Mouse (Mus musculus): Measurements from ENCODE around the gene Tmem87a. TPM values are rescaled to one million over a fixed set of nuclear protein-coding genes. Genes with fewer than 3 reads are reported as not detected.

Tmem87a gene
- polyA plus RNA-seq, 1 experiment from 2014 or later: 8.0 TPM

- Histone ChIP-seq H3K4me1 (replicated peaks; ENCODE audit: control insufficient read depth, insufficient read depth, low read length) (0 out of 2 replicates have a peak, but pooled peaks cover 4% of the 10 kb centered on the region), H3K9ac (ENCODE audit: low read depth, low read length) (peak overlapping the region; percentile 85; the same call in 1 of the 2 replicates), H3K4me2 (replicated peaks; ENCODE audit: low read depth) (peak overlapping the region; percentile 90), H3K4me3 (ENCODE audit: low read depth, low read length) (peak overlapping the region; percentile 95), H3K27me3 (replicated peaks; ENCODE audit: control insufficient read depth, insufficient read depth, low read length) (no peaks in the 10 kb centered on the region), H3K9me3 (ENCODE audit: control insufficient read depth) (no peaks in the 10 kb centered on the region), H3K27ac (ENCODE audit: low read depth, low read length) (no peak overlapping the region), H3K36me3 (ENCODE audit: control insufficient read depth, insufficient read depth) (peaks cover 12% of the 10 kb centered on the region)
- WGBS: 27% methylated on average over 3 of the region's 3 CpGs
- no peak for TF ChIP-seq CTCF (IDR thresholded peaks at IDR 0.05; ENCODE audit: low read depth)
- no peak for ATAC-seq
These were observed 1.1 kb downstream of the Tmem87a start for GRCm38 (mm10) chr2:120402813-120403212.

GRCm38 (mm10) chr2:120397951-120398350, 6.0 kb downstream of the Tmem87a start:
- TF ChIP-seq CTCF (IDR thresholded peaks at IDR 0.05; ENCODE audit: low read depth): no peak
- WGBS: 85% methylated on average over 1 of the region's 1 CpGs

GRCm38 (mm10) chr2:120392406-120392805, 11.5 kb downstream of the Tmem87a start:
- H3K27ac ChIP-seq (ENCODE audit: low read depth, low read length): no peak overlapping the region
- no peak overlapping the region for H3K4me3 ChIP-seq (ENCODE audit: low read depth, low read length)
- TF ChIP-seq CTCF (IDR thresholded peaks at IDR 0.05; ENCODE audit: low read depth): no peak
- H3K9ac ChIP-seq (ENCODE audit: low read depth, low read length): no peak overlapping the region
- no peaks in the 10 kb centered on the region for H3K9me3 ChIP-seq (ENCODE audit: control insufficient read depth)
- H3K4me2 ChIP-seq (replicated peaks; ENCODE audit: low read depth): no peak overlapping the region
- H3K27me3 ChIP-seq (replicated peaks; ENCODE audit: control insufficient read depth, insufficient read depth, low read length): no peaks in the 10 kb centered on the region
- peaks cover 71% of the 10 kb centered on the region for H3K36me3 ChIP-seq (ENCODE audit: control insufficient read depth, insufficient read depth)
- no peak for ATAC-seq
- no peaks in the 10 kb centered on the region for H3K4me1 ChIP-seq (replicated peaks; ENCODE audit: control insufficient read depth, insufficient read depth, low read length)

More at GRCm38 (mm10) chr2:120397951-120398350, 6.0 kb downstream of the Tmem87a start:
- no peak for ATAC-seq
- Histone ChIP-seq H3K27ac (ENCODE audit: low read depth, low read length) (no peak overlapping the region), H3K36me3 (ENCODE audit: control insufficient read depth, insufficient read depth) (peaks cover 54% of the 10 kb centered on the region), H3K9me3 (ENCODE audit: control insufficient read depth) (no peaks in the 10 kb centered on the region), H3K4me2 (replicated peaks; ENCODE audit: low read depth) (no peak overlapping the region), H3K4me1 (replicated peaks; ENCODE audit: control insufficient read depth, insufficient read depth, low read length) (0 out of 2 replicates have a peak, but pooled peaks cover 4% of the 10 kb centered on the region), H3K27me3 (replicated peaks; ENCODE audit: control insufficient read depth, insufficient read depth, low read length) (no peaks in the 10 kb centered on the region), H3K9ac (ENCODE audit: low read depth, low read length) (no peak overlapping the region), H3K4me3 (ENCODE audit: low read depth, low read length) (no peak overlapping the region)

- Histone ChIP-seq H3K27ac (ENCODE audit: low read depth, low read length) (no peak overlapping the region), H3K4me3 (ENCODE audit: low read depth, low read length) (no peak overlapping the region), H3K9ac (ENCODE audit: low read depth, low read length) (no peak overlapping the region), H3K4me2 (replicated peaks; ENCODE audit: low read depth) (no peak overlapping the region), H3K4me1 (replicated peaks; ENCODE audit: control insufficient read depth, insufficient read depth, low read length) (no peaks in the 10 kb centered on the region), H3K9me3 (ENCODE audit: control insufficient read depth) (no peaks in the 10 kb centered on the region), H3K36me3 (ENCODE audit: control insufficient read depth, insufficient read depth) (peaks cover 57% of the 10 kb centered on the region), H3K27me3 (replicated peaks; ENCODE audit: control insufficient read depth, insufficient read depth, low read length) (no peaks in the 10 kb centered on the region)
- no peak for ATAC-seq
- TF ChIP-seq CTCF (IDR thresholded peaks at IDR 0.05; ENCODE audit: low read depth): no peak
- WGBS: 95% methylated on average over 1 of the region's 1 CpGs
These were observed 13.0 kb downstream of the Tmem87a start for GRCm38 (mm10) chr2:120390934-120391333.

- WGBS: 68% methylated on average over 3 of the region's 3 CpGs
- Histone ChIP-seq H3K9me3 (ENCODE audit: control insufficient read depth) (no peaks in the 10 kb centered on the region), H3K9ac (ENCODE audit: low read depth, low read length) (no peak overlapping the region), H3K4me1 (replicated peaks; ENCODE audit: control insufficient read depth, insufficient read depth, low read length) (no peaks in the 10 kb centered on the region), H3K27me3 (replicated peaks; ENCODE audit: control insufficient read depth, insufficient read depth, low read length) (no peaks in the 10 kb centered on the region), H3K27ac (ENCODE audit: low read depth, low read length) (no peak overlapping the region), H3K36me3 (ENCODE audit: control insufficient read depth, insufficient read depth) (peaks cover 45% of the 10 kb centered on the region), H3K4me3 (ENCODE audit: low read depth, low read length) (no peak overlapping the region), H3K4me2 (replicated peaks; ENCODE audit: low read depth) (no peak overlapping the region)
- TF ChIP-seq CTCF (IDR thresholded peaks at IDR 0.05; ENCODE audit: low read depth): no peak
- ATAC-seq: no peak
These were observed 14.5 kb downstream of the Tmem87a start for GRCm38 (mm10) chr2:120389376-120389775.

GRCm38 (mm10) chr2:120387291-120387690, 16.6 kb downstream of the Tmem87a start:
- H3K9ac ChIP-seq (ENCODE audit: low read depth, low read length): no peak overlapping the region
- WGBS: 91% methylated on average over 1 of the region's 1 CpGs
- H3K4me2 ChIP-seq (replicated peaks; ENCODE audit: low read depth): no peak overlapping the region
- H3K4me3 ChIP-seq (ENCODE audit: low read depth, low read length): no peak overlapping the region
- no peaks in the 10 kb centered on the region for H3K4me1 ChIP-seq (replicated peaks; ENCODE audit: control insufficient read depth, insufficient read depth, low read length)
- no peaks in the 10 kb centered on the region for H3K27me3 ChIP-seq (replicated peaks; ENCODE audit: control insufficient read depth, insufficient read depth, low read length)
- peaks cover 45% of the 10 kb centered on the region for H3K36me3 ChIP-seq (ENCODE audit: control insufficient read depth, insufficient read depth)
- TF ChIP-seq CTCF (IDR thresholded peaks at IDR 0.05; ENCODE audit: low read depth): no peak
- ATAC-seq: no peak
- H3K27ac ChIP-seq (ENCODE audit: low read depth, low read length): no peak overlapping the region
- no peaks in the 10 kb centered on the region for H3K9me3 ChIP-seq (ENCODE audit: control insufficient read depth)

GRCm38 (mm10) chr2:120386264-120386663, 17.6 kb downstream of the Tmem87a start:
- no peaks in the 10 kb centered on the region for H3K4me1 ChIP-seq (replicated peaks; ENCODE audit: control insufficient read depth, insufficient read depth, low read length)
- TF ChIP-seq CTCF (IDR thresholded peaks at IDR 0.05; ENCODE audit: low read depth): no peak
- no peaks in the 10 kb centered on the region for H3K9me3 ChIP-seq (ENCODE audit: control insufficient read depth)
- H3K9ac ChIP-seq (ENCODE audit: low read depth, low read length): no peak overlapping the region
- no peak for ATAC-seq
- 69% methylated on average over 1 of the region's 1 CpGs for WGBS
- no peak overlapping the region for H3K27ac ChIP-seq (ENCODE audit: low read depth, low read length)
- H3K27me3 ChIP-seq (replicated peaks; ENCODE audit: control insufficient read depth, insufficient read depth, low read length): no peaks in the 10 kb centered on the region
- H3K4me2 ChIP-seq (replicated peaks; ENCODE audit: low read depth): no peak overlapping the region
- H3K36me3 ChIP-seq (ENCODE audit: control insufficient read depth, insufficient read depth): peaks cover 52% of the 10 kb centered on the region
- no peak overlapping the region for H3K4me3 ChIP-seq (ENCODE audit: low read depth, low read length)
